Mouse (Mus musculus) small intestine, adult 2 months (tissue): Measurements from ENCODE around the gene Ext2.

ENCODE experiments used
- CTCF ChIP-seq: fragments of 200-500 bp; IDR thresholded peaks from 2 replicates; pipeline ENCODE4 v1.5.1; 2012; ENCODE audit warnings: low read depth, mild to moderate bottlenecking, control low read depth, inconsistent platforms, low read length, moderate library complexity, mixed read lengths; ENCODE audit not compliant: insufficient replicate concordance, insufficient read length; ENCODE audit errors: extremely low read depth
- POLR2A ChIP-seq: fragments of 200-500 bp; IDR thresholded peaks from 2 replicates; pipeline ENCODE4 v1.6.1; 2012; ENCODE audit warnings: low read depth, mild to moderate bottlenecking, control low read depth, inconsistent platforms, low read length, moderate library complexity

GRCm38 (mm10) chr2:93618447-93619199, 203.7 kb downstream of the Ext2 start:
- no peak for TF ChIP-seq CTCF
- no peak for TF ChIP-seq POLR2A
